Mouse (Mus musculus) neural tube, embryonic 15.5 days (tissue): ENCODE data around the gene Ddx39. TPM values are rescaled to one million over a fixed set of nuclear protein-coding genes. Genes with fewer than 3 reads are reported as not detected.
A peak's percentile ranks its signal among the peaks of the same experiment; 100 is the strongest.

Source experiments
- ATAC-seq: fragments of 200-750 bp; cut with Nextera tagmentation; 2 replicates; pipeline ENCODE4 v1.8.0; 2017; ENCODE audit warnings: mild to moderate bottlenecking, moderate TSS enrichment, moderate library complexity; ENCODE audit not compliant: low FRiP score
- H3K27ac ChIP-seq: fragments of 300-500 bp; sonication (generic); replicated peaks from 2 replicates; pipeline ENCODE4 v1.5.1; 2015; ENCODE audit warnings: mild to moderate bottlenecking, inconsistent platforms
- H3K27me3 ChIP-seq: fragments of 300-500 bp; sonication (generic); replicated peaks from 2 replicates; pipeline ENCODE4 v1.6.1; 2015; ENCODE audit warnings: inconsistent platforms
- H3K36me3 ChIP-seq: fragments of 300-500 bp; sonication (generic); 2 replicates; pipeline ENCODE4 v1.6.1; 2015; ENCODE audit warnings: inconsistent platforms
- H3K4me1 ChIP-seq: fragments of 300-500 bp; sonication (generic); 2 replicates; pipeline ENCODE4 v1.6.1; 2015; ENCODE audit warnings: inconsistent platforms
- H3K4me2 ChIP-seq: fragments of 300-500 bp; sonication (generic); 2 replicates; pipeline ENCODE4 v1.6.1; 2015; ENCODE audit warnings: inconsistent platforms, mild to moderate bottlenecking, moderate library complexity
- H3K4me3 ChIP-seq: fragments of 300-500 bp; sonication (generic); replicated peaks from 2 replicates; pipeline ENCODE4 v1.5.1; 2015; ENCODE audit warnings: mild to moderate bottlenecking, inconsistent platforms
- H3K9ac ChIP-seq: fragments of 300-500 bp; sonication (generic); replicated peaks from 2 replicates; pipeline ENCODE4 v1.6.1; 2015; ENCODE audit warnings: mild to moderate bottlenecking, inconsistent platforms
- H3K9me3 ChIP-seq: fragments of 300-500 bp; sonication (generic); replicated peaks from 2 replicates; pipeline ENCODE4 v1.6.1; 2016; ENCODE audit warnings: inconsistent platforms
- WGBS: fragments of 180-500 bp; shearing (Covaris S2); methylation state at CpG from one replicate; pipeline ENCODE4 v1.1.7; 2015; ENCODE audit warnings: mixed read lengths; 5-methylcytosine and 5-hydroxymethylcytosine counted together
- polyA plus RNA-seq: library from polyadenylated mRNA; unstranded; fragments of >200 nt; fragmentation: Nextera tagmentation; extraction: Ambion mirVana; gene quantifications from 2 replicates; pipeline ENCODE4 v1.2.1, GENCODE M21; 2015

Gene Ddx39
- polyA plus RNA-seq, 1 experiment from 2014 or later = 86.5 TPM

- Histone ChIP-seq H3K9me3 (no peaks in the 10 kb centered on the region), H3K27ac (no peak overlapping the region), H3K4me3 (no peak overlapping the region), H3K4me1 (0 out of 2 replicates have a peak, but pooled peaks cover 3% of the 10 kb centered on the region), H3K27me3 (no peaks in the 10 kb centered on the region), H3K9ac (no peak overlapping the region), H3K4me2 (no peak overlapping the region), H3K36me3 (no peaks in the 10 kb centered on the region)
- ATAC-seq = no peak
- 83% methylated on average over 2 of the region's 2 CpGs for WGBS
Measured at GRCm38 (mm10) chr8:83759231-83759759, 44.3 kb downstream of the Ddx39 start.

- Histone ChIP-seq H3K4me3 (no peak overlapping the region), H3K9ac (no peak overlapping the region), H3K9me3 (no peaks in the 10 kb centered on the region), H3K4me1 (0 out of 2 replicates have a peak, but pooled peaks cover 3% of the 10 kb centered on the region), H3K36me3 (no peaks in the 10 kb centered on the region), H3K4me2 (no peak overlapping the region), H3K27ac (no peak overlapping the region), H3K27me3 (no peaks in the 10 kb centered on the region)
- ATAC-seq = no peak
- 96% methylated on average over 8 of the region's 8 CpGs for WGBS
Measured at GRCm38 (mm10) chr8:83764116-83764515, 49.1 kb downstream of the Ddx39 start.

DNA sequence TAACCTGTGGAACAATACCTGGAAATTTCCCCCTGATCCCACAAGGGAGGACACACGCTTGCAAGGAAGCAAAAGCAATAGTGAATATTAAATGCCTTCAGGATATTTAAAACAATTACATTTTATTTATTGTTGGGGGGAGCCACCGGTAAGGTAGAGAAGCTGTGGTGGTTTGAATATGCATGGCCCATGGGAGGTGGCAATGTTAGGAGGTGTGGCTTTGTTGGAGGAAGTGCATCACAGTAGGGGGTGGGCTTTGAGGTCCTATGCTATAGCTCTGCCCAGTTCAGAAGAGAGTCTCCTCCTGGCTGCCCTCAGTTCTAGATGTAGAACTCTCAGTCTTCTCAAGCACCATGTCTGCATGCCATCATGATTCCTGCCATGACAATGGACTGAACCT lies 49.7 kb downstream of the Ddx39 start:
- H3K4me1 ChIP-seq = 0 out of 2 replicates have a peak, but pooled peaks cover under 1% of the 10 kb centered on the region
- H3K9ac ChIP-seq = no peak overlapping the region
- H3K9me3 ChIP-seq = no peaks in the 10 kb centered on the region
- H3K4me3 ChIP-seq = no peak overlapping the region
- no peaks in the 10 kb centered on the region for H3K36me3 ChIP-seq
- no peak overlapping the region for H3K4me2 ChIP-seq
- no peak for ATAC-seq
- H3K27ac ChIP-seq = no peak overlapping the region
- H3K27me3 ChIP-seq = no peaks in the 10 kb centered on the region
- 84% methylated on average over 2 of the region's 2 CpGs for WGBS

DNA sequence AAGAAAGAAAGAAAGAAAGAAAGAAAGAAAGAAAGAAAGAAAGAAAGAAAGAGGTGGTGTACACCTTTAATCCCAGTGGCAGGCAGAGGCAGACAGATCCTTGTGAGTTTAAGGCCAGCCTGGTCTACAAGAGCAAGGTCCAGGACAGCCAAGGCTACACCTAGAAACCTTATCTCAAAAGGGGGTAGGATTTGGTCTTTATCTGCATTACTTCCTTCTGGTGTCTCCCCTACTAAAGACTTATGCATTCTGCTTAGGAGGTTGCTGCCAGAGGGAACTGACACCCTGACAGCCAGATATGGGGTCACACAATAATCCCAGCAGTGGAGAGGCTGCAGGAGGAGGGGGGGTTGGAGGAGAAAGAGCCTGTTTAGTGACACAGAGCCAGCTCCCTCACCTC lies 50.7 kb downstream of the Ddx39 start:
- no peaks in the 10 kb centered on the region for H3K4me1 ChIP-seq

DNA sequence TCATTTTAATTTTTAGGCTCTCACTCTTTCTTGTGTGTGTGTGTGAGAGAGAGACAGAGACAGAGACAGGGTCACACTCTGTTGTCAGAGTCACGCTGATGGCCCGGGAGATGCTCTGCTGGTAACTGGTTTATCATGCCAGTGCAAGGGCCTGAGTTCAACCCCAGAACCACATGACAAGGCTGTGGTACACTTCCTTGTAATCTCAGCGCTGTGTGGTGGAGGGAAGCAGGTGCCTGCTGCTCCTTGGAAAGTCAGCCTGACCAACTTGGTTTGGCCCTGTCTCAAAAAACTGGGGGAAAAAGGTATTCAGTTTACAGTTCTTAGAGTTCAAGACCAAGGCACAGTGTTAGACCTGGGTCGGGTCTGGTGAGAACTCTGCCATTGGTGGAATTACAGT lies 52.5 kb downstream of the Ddx39 start:
- Histone ChIP-seq H3K4me2 (no peak overlapping the region), H3K36me3 (no peaks in the 10 kb centered on the region), H3K9me3 (no peaks in the 10 kb centered on the region), H3K9ac (no peak overlapping the region), H3K27me3 (peaks cover 9% of the 10 kb centered on the region), H3K4me3 (no peak overlapping the region), H3K27ac (no peak overlapping the region), H3K4me1 (peaks cover 1% of the 10 kb centered on the region)
- no peak for ATAC-seq
- WGBS = 88% methylated on average over 4 of the region's 4 CpGs

More for the DNA sequence above, 50.7 kb downstream of the Ddx39 start:
- Histone ChIP-seq H3K9me3 (no peaks in the 10 kb centered on the region), H3K27me3 (peaks cover 3% of the 10 kb centered on the region; the same call in 1 of the 2 replicates), H3K27ac (no peak overlapping the region), H3K4me3 (no peak overlapping the region), H3K9ac (no peak overlapping the region), H3K36me3 (no peaks in the 10 kb centered on the region), H3K4me2 (no peak overlapping the region)
- ATAC-seq = no peak

GRCm38 (mm10) chr8:83768526-83768925 lies 53.5 kb downstream of the Ddx39 start:
- peaks cover 12% of the 10 kb centered on the region for H3K4me1 ChIP-seq
- no peak for ATAC-seq
- no peak overlapping the region for H3K27ac ChIP-seq
- no peak overlapping the region for H3K4me2 ChIP-seq
- no peak overlapping the region for H3K4me3 ChIP-seq
- no peak overlapping the region for H3K9ac ChIP-seq
- peaks cover 17% of the 10 kb centered on the region for H3K27me3 ChIP-seq
- WGBS = 56% methylated on average over 5 of the region's 5 CpGs
- H3K36me3 ChIP-seq = no peaks in the 10 kb centered on the region
- no peaks in the 10 kb centered on the region for H3K9me3 ChIP-seq

GRCm38 (mm10) chr8:83769720-83770119 lies 54.7 kb downstream of the Ddx39 start:
- no peak for ATAC-seq
- Histone ChIP-seq H3K9me3 (no peaks in the 10 kb centered on the region), H3K9ac (no peak overlapping the region), H3K4me2 (no peak overlapping the region), H3K4me1 (peaks cover 18% of the 10 kb centered on the region), H3K27me3 (peaks cover 17% of the 10 kb centered on the region), H3K4me3 (no peak overlapping the region), H3K36me3 (no peaks in the 10 kb centered on the region), H3K27ac (no peak overlapping the region)
- WGBS = 79% methylated on average over 7 of the region's 7 CpGs

GRCm38 (mm10) chr8:83770669-83771068 lies 55.7 kb downstream of the Ddx39 start:
- no peak overlapping the region for H3K9ac ChIP-seq
- no peak overlapping the region for H3K27ac ChIP-seq
- 88% methylated on average over 2 of the region's 2 CpGs for WGBS
- ATAC-seq = no peak
- H3K9me3 ChIP-seq = no peaks in the 10 kb centered on the region
- H3K4me1 ChIP-seq = peaks cover 18% of the 10 kb centered on the region
- H3K36me3 ChIP-seq = no peaks in the 10 kb centered on the region
- peaks cover 24% of the 10 kb centered on the region for H3K27me3 ChIP-seq
- H3K4me2 ChIP-seq = no peak overlapping the region
- no peak overlapping the region for H3K4me3 ChIP-seq

DNA sequence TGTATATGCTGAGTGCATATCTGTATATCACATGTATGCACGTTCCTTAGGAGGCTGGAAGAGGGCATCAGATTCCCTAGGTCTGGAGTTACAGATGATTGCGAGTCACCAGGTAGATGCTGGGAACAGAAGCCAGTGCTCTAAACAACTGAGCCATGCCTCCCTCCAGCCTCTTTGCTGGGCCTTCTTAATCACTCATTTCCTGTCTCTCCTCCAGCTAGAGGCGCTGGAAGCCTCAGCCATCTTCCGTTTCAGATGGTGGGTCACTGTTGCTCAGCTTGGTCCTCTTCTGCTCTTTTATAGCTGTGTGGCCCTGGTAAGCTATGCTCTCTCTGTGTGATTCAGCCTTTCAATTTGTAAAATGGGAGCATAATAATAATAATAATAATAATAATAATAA lies 56.8 kb downstream of the Ddx39 start:
- ATAC-seq = no peak
- H3K36me3 ChIP-seq = no peaks in the 10 kb centered on the region
- H3K27ac ChIP-seq = no peak overlapping the region
- no peak overlapping the region for H3K4me2 ChIP-seq
- peaks cover 18% of the 10 kb centered on the region for H3K4me1 ChIP-seq
- H3K9me3 ChIP-seq = no peaks in the 10 kb centered on the region
- H3K9ac ChIP-seq = no peak overlapping the region
- peaks cover 28% of the 10 kb centered on the region for H3K27me3 ChIP-seq
- WGBS = 68% methylated on average over 4 of the region's 4 CpGs
- no peak overlapping the region for H3K4me3 ChIP-seq

GRCm38 (mm10) chr8:83772701-83773451 lies 57.9 kb downstream of the Ddx39 start:
- Histone ChIP-seq H3K4me2 (peak overlapping the region; percentile 64), H3K4me3 (peak overlapping the region; percentile 35), H3K4me1 (peaks cover 18% of the 10 kb centered on the region), H3K27me3 (peaks cover 32% of the 10 kb centered on the region), H3K9me3 (no peaks in the 10 kb centered on the region), H3K36me3 (no peaks in the 10 kb centered on the region), H3K27ac (no peak overlapping the region), H3K9ac (peak overlapping the region; percentile 29; the same call in 1 of the 2 replicates)
- WGBS = 6% methylated on average over 25 of the region's 25 CpGs
- ATAC-seq = peak; percentile 86

- H3K4me3 ChIP-seq = peak overlapping the region; percentile 35; the same call in 1 of the 2 replicates
- no peaks in the 10 kb centered on the region for H3K9me3 ChIP-seq
- peaks cover 32% of the 10 kb centered on the region for H3K27me3 ChIP-seq
- H3K4me2 ChIP-seq = peak overlapping the region; percentile 64
- H3K4me1 ChIP-seq = peaks cover 18% of the 10 kb centered on the region
- H3K9ac ChIP-seq = no peak overlapping the region
- WGBS = 43% methylated on average over 6 of the region's 6 CpGs
- no peak overlapping the region for H3K27ac ChIP-seq
- no peaks in the 10 kb centered on the region for H3K36me3 ChIP-seq
- ATAC-seq = no peak
Measured at GRCm38 (mm10) chr8:83773452-83773846, 58.5 kb downstream of the Ddx39 start.

- H3K36me3 ChIP-seq = no peaks in the 10 kb centered on the region
- H3K27ac ChIP-seq = no peak overlapping the region
- 31% methylated on average over 2 of the region's 2 CpGs for WGBS
- H3K9ac ChIP-seq = no peak overlapping the region
- H3K4me1 ChIP-seq = peaks cover 18% of the 10 kb centered on the region
- H3K27me3 ChIP-seq = peaks cover 32% of the 10 kb centered on the region
- ATAC-seq = no peak
- H3K4me2 ChIP-seq = no peak overlapping the region
- H3K4me3 ChIP-seq = no peak overlapping the region
- no peaks in the 10 kb centered on the region for H3K9me3 ChIP-seq
Measured at GRCm38 (mm10) chr8:83774221-83774620, 59.2 kb downstream of the Ddx39 start.
